Mouse (Mus musculus) kidney, postnatal 4 days (tissue): ENCODE data around the gene Serpinc1.
A peak's percentile ranks its signal among the peaks of the same experiment; 100 is the strongest.
"Not testable (repeated sequence)": the region's sequence is repeated elsewhere in the genome, so short reads cannot be mapped to it uniquely, and the experiment has no call there.

Experiments used
- DNase-seq, 2 experiments: peaks; one replicate each; pipeline ENCODE4 v3.0.0; 2021; ENCODE audit warnings: mixed read lengths in 2 of 2

Serpinc1 gene

DNA sequence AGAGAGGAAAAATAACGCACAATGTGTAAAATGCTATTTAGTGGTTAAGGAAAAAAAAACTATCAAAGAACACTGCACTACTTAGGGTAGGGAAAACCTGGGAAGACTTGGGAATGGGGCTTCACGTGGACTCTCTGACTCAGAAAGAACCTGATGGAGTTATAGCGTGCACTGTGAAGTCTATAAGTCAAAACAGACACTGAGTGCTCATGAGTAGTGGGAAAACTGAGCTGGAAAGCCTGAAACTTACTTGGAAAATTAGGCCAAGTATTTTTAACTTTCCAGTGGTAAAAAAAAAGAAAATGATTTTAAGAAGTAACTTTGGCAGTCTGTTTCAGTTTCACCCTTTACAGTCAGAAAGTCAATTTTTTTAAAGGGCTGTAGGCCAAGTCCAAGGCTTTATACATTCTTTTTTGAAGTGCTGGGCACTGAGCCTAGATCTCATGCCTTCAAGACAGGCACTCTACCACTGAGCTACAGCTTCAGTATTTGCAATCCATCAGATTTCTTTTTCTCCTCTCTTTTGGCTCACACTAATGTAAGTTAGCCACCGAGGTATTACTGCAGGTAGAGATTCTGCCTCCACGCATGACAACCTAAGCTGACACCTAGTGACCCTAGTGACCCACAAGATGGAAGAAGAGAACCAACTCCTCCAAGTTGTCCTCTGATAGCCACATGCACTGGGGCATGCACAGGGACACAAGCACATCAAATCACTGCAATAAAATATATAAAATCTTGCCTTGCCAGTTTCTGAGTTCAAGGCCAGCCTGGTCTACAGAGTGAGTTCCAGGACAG is 47.2 kb downstream of the Serpinc1 start:
- DNase-seq, result peak in 1 of 2 experiments; percentile 26

- no peak for DNase-seq
Measured at GRCm38 (mm10) chr1:161027196-161027595, 48.8 kb downstream of the Serpinc1 start.

- not testable (repeated sequence) for DNase-seq
Measured at GRCm38 (mm10) chr1:161028427-161028826, 50.0 kb downstream of the Serpinc1 start.

DNA sequence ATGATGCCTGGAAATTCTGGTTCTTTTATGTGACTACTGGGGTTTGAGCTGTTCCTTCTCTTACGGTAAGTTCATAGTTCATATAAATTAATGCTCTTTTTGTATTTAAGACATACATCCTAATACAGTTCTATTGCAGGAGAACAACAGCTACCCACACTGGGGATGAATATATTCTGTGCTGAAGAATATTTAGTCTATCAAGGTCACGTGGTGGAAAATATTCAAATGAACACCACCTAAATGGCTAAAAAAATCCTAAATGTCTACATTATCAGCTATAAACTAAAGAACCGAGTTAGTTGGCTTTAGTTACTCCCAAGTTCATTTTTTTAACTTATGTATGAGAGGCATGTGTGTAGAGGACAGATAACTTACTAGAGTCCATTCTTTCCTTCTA is 51.7 kb downstream of the Serpinc1 start:
- no peak for DNase-seq

- no peak for DNase-seq
Measured at GRCm38 (mm10) chr1:161031881-161032280, 53.5 kb downstream of the Serpinc1 start.

DNA sequence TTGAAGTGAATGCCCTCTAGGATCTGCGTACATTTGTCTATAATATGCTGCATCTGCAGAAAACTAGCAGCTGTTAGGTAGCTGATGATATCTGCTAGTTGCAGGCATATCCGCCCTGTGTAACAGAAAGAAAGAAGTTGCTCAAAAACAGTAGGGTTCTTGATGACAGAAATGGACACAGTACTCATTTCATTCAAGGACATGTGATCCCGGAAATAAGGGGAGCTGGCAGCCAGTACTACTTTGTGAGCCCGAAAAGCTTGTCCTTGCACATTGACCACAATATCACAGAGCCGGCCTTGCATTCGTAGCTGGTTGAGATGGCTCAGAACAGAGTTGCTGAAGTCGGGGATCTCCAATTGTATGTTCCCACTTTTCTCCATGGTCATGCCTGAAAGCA is 54.0 kb downstream of the Serpinc1 start:
- no peak for DNase-seq

DNA sequence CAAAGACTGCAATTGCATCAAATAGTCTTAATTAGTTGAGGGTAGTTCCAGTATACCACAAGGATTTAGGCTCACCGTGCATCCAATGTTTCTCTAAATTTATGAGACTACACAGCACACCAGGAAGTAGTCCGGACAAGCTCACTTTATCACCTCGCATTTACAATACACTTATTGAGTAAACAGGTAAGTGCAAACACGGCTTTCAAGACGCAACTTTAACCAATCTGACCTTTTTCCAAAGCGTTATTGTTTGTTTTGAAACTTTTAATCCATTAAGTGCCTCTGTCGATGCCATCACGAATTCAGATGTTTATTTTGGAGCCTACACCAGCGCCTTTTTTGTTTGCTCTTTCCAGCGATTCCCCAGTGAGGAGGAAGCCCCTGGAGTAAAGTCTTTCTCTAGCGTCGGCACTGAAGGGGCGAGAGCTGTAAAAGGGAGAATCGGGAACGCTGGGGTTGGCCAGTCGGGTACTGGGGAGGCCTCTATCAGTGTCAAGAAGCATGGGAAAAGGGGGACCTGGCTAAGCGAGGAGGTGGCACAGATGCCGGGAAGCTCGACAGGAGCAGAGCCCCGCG is 55.6 kb downstream of the Serpinc1 start:
- DNase-seq, result no peak

- peak; percentile 99 for DNase-seq
Measured at GRCm38 (mm10) chr1:161034435-161035280, 56.3 kb downstream of the Serpinc1 start, which contains the start of gene Zbtb37. Gene Zbtb37, minus strand, starts transcription at chr1:161034849.

- peak in 1 of 2 experiments; percentile 58 for DNase-seq
Measured at GRCm38 (mm10) chr1:161035281-161035785, 56.9 kb downstream of the Serpinc1 start.

DNA sequence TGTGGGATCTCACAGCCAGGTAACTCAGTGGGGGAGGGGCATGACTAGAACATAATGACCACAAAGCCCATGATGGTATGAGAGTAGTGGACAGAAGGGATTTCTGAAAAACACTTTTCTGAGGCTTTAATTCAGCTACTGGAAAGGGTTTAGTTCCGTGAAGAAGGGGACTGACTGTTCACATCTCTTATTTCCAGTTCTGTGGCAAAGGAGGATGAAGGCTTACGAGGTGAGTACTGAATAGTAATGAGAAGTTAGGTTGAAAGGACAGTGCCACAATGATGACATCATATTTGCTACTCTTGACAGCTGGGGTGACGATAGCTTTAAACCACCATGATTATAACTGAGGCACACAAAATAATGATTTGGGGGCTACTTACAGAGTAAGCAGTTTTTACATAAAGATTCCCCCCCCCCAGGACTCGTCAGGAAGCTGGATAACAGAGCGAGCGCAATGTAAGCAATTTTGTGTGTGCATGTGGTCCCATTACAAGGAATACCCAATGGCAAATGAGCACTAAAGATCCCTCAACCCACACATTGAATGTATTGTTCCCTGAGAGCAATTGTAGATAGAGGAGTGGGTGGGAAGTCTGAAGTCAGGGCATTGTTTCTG is 57.5 kb downstream of the Serpinc1 start:
- peak in 1 of 2 experiments; percentile 5 for DNase-seq

GRCm38 (mm10) chr1:161036411-161036841 is 58.0 kb downstream of the Serpinc1 start:
- peak; percentile 8 to 11 for DNase-seq

GRCm38 (mm10) chr1:161037026-161037425 is 58.6 kb downstream of the Serpinc1 start:
- no peak for DNase-seq

- DNase-seq, result no peak
Measured at GRCm38 (mm10) chr1:161037599-161037998, 59.2 kb downstream of the Serpinc1 start.

- no peak for DNase-seq
Measured at GRCm38 (mm10) chr1:161038004-161038403, 59.6 kb downstream of the Serpinc1 start.

- DNase-seq, result no peak
Measured at GRCm38 (mm10) chr1:161038968-161039721, 60.8 kb downstream of the Serpinc1 start.

DNA sequence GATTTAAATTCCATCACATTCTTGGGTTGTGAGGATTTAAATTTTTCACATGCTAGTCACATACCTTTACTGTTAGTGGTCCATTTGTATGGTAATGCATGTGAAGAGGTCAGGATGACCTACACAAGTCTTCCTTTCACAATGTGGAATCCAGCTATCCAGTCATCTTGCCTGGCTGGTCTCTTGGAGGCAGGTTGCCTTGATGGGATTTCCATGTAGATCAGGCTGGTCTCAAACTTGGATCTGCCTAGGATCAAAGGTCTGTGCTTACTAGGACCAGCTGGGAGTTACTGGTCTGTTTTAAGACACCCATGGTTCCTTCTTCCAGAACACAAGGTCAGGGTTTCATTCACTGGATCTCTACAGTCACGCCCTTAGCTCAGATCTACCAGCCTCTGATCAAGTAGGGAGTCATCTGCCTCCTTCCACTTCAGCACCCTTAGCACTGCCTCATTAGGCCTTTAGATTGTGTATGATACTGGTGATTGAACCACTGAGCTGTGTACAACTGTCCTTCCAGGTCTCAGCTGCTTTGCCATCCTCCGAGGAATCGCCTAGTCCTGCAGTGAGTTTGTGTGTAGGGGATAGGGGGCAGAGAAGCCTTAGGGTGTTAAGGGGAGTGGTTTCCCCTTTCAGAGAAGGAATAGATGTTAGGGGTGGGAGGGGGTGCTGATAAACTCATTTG is 61.5 kb downstream of the Serpinc1 start:
- peak; percentile 7 to 14 for DNase-seq

GRCm38 (mm10) chr1:161040426-161040770 is 62.0 kb downstream of the Serpinc1 start:
- peak in 1 of 2 experiments; percentile 7 for DNase-seq

DNA sequence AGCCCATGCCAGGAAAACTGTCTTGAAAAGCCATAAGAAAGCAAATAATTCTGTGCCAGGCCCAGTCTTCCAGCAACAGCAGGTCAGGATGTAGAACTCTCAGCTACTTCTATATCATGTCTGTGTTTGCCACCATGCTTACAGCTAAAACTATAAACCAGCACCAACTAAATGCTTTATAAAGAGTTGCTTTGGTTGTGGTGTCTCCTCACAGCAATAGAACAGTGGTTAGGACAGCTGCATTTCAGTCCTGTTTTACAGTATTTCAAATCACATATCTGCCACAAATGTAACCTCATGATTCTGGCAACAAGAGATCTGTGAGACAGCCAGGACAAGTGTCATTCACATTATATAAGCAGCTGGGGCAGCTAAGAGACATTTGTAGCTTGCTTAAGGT is 62.5 kb downstream of the Serpinc1 start:
- DNase-seq, result no peak

DNA sequence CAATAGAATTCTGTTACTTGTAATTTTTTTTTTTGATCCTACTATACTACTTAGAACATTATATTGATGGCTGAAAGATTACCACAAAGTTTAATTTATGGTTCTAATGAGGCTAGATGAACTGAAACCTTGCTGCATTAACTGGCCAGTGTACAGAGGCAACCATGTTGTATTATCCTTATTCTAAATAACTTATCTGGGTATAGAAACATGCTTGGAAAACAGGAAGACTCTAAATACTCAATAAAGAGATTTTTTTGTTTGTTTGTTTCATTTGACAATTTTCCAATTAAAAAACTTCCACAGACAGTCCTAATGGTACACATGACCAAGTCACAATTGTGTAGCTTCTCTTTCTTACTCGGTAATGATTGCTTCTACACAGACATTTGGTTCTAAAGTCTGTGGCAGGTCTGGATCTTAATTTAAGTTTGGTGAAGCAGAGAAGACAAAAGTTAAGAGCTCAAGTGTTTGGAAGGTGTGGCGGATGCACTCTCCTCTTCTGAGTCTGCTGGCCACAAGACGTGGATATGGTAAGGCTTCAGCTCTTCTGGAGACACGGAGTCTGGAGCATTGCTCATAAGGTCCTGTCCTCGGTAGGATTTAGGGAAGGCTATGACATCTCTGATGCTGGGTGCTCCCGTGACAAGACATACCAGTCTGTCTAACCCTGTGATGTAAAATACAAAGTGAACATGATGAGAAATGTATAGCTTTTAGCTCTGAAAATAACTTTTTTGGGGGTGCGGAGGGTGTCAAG is 63.1 kb downstream of the Serpinc1 start:
- no peak for DNase-seq

DNA sequence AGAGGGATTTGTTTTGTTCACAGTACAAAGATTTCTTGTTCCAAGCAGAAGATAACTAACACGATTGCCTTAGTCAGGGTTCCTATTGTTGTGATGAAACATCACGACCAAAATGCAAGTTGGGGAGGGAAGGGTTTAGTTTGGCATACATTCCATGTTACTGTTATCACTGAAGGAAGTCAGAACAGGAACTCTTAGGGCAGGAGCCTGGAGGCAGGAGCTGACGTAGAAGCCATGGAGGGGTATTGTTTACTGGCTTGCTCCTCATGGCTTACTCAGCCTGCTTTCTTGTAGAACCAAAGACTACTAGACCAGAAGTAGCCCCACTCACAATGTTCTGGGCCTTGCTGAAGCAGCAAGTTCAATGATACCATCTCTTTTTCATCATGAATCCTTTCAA is 68.6 kb downstream of the Serpinc1 start:
- no peak for DNase-seq
